ENCODE assay signal across 8 mouse cellular contexts in the genomic region with DNA sequence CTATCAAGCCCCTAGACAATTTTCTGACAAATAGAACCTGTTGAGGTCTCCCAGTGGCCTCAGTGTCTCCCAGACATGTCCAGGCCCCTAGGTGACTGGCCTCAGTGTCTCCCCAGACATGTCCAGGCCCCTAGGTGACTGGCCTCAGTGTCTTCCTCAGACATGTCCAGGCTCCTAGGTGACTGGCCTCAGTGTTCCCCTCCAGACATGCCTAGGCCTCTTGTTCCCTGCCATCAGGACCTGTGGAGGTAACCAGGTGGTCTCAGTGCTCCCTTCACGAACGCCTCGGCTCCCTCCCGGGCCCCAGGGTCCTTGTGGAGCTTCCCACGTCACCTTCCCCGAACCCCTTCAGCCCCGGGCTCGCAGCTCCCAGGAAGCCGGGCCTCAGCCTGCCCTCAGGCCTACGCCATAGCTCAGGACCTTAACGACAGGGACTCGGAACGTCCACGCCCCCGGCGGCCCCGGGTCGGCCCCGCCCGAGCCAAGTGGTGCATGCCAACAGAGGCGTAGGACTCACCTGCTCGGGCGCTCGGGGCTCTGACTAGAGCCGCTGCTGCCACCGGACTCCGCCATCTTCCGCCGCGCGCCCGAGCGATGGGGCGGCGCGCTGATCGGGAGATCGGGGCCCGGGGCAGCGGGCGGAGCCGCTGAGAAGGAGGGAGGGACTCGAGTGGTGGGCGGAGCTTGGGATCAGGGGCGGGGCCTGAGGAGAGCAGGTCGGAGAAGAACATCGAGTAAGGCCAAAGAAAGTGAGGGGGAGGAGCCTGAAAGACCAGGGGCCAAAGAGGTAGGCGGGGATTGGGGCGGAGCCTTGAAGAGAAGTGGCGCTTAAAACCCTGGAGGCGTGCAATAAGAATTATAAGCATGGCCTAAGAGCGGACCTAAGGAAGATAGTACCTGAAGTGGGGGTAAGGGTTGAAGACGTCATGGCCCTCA. TPM values are rescaled to one million over a fixed set of nuclear protein-coding genes. Genes with fewer than 3 reads are reported as not detected.
DNase-seq lines count a peak whose midpoint lies in the region; ATAC-seq lines count a peak whose summit lies in the region.

TSS of gene Klhl26 (minus strand) at position 636 of the 936 bp plus-strand sequence.

- H3K9me3 ChIP-seq in intestine, embryonic 14.5 days (ENCODE audit: control insufficient read depth, low read length) = no peaks in the 10 kb centered on the region

- H3K4me3 ChIP-seq in intestine, embryonic 14.5 days (ENCODE audit: low read depth, low read length) = peak within 1 kb of the TSS; percentile 67

- under 1% methylated on average over 53 of the region's 53 CpGs for WGBS in intestine, embryonic 14.5 days

- peak; percentile 91 for ATAC-seq in intestine, embryonic 14.5 days (replicated peaks; ENCODE audit: low FRiP score, low TSS enrichment, low read depth)

- peaks cover 10% of the 10 kb centered on the region for H3K4me1 ChIP-seq in intestine, embryonic 14.5 days (replicated peaks; ENCODE audit: control insufficient read depth, insufficient read depth, low read length)

- peaks cover 15% of the 10 kb centered on the region; the same call in 1 of the 2 replicates for H3K27me3 ChIP-seq in intestine, embryonic 14.5 days (replicated peaks; ENCODE audit: control insufficient read depth, insufficient read depth, low read length)

- H3K27ac ChIP-seq in intestine, embryonic 14.5 days (ENCODE audit: low read depth) = peak within 1 kb of the TSS; percentile 51

- intact Hi-C loops in left cerebral cortex, postnatal 14 days (cut with DNase I) = no loop called here

- DNase-seq in adrenal gland, adult 18-20 months (ENCODE audit: low spot score in 2 of 2) = peak; percentile 95 to 96
- peak; percentile 95 for DNase-seq in embryo, embryonic 11 days
- peak; percentile 94 for DNase-seq in gastrocnemius, postnatal 25 days
- DNase-seq in intestine, embryonic 14.5 days (ENCODE audit: low spot score) = peak; percentile 98
- DNase-seq in left cerebral cortex, postnatal 14 days (ENCODE audit: low spot score in 2 of 2) = peak; percentile 88 to 90
- DNase-seq in mesoderm, embryonic 11.5 days (ENCODE audit: low read depth, low spot score) = peak; percentile 93
- DNase-seq in right cerebral cortex, postnatal 36 days (ENCODE audit: low spot score in 2 of 2) = peak; percentile 85 to 86
- DNase-seq in yolk sac, embryonic 10.5 days (ENCODE audit: low spot score) = peak; percentile 99

- peak within 1 kb of the TSS; percentile 90 for H3K4me2 ChIP-seq in intestine, embryonic 14.5 days (ENCODE audit: low read length)

- peak within 1 kb of the TSS; percentile 85 for H3K9ac ChIP-seq in intestine, embryonic 14.5 days (ENCODE audit: low read length)

- no peaks in the 10 kb centered on the region for H3K36me3 ChIP-seq in intestine, embryonic 14.5 days (ENCODE audit: control insufficient read depth, insufficient read depth, low read length)

RNA-seq across cellular contexts. Expression of gene Klhl26, which starts in this region (rescaled TPM):
- 10 to 100 TPM; 26.0 to 27.0 TPM for total RNA-seq in adrenal gland, adult 18-20 months (2021)
- 1 to 10 TPM; 4.9 to 6.1 TPM for total RNA-seq in gastrocnemius, postnatal 25 days (2021)
- 19.5 and 21.2 TPM in 2 replicates for polyA plus RNA-seq in intestine, embryonic 14.5 days (2014; fragmentation: Nextera tagmentation; extraction: Ambion mirVana)
- 10 to 100 TPM; 37.2 to 37.9 TPM for total RNA-seq in left cerebral cortex, postnatal 14 days (2021)

Comparison
In these comparisons a context has a peak if more than half of its experiments do, and no peak if none do; other contexts are left out.
1. Peak in every context shown above with its lines: DNase-seq, ATAC-seq, H3K4me3 ChIP-seq and H3K27ac ChIP-seq.